25 mouse cellular contexts compared by ENCODE assay signal in genomic region chr12:100509615-100510282, GRCm38 (mm10). TPM values are rescaled to one million over a fixed set of nuclear protein-coding genes. Genes with fewer than 3 reads are reported as not detected.
A peak's percentile ranks its signal among the peaks of the same experiment; 100 is the strongest.
DNase-seq lines count a peak whose midpoint lies in the region; ATAC-seq and TF ChIP-seq lines count a peak whose summit lies in the region.
"Had no signal": no experiment of that assay in that cellular context is flagged by ENCODE, and none has a peak within 500 bp of the region (broad histone marks: within the 10 kb centered on the region; RNA-seq: fewer than 3 reads in every experiment).

No protein-coding gene starts in this region.

- no peak overlapping the region for H3K4me3 ChIP-seq in forebrain, embryonic 10.5 days
- no peak overlapping the region for H3K4me3 ChIP-seq in forebrain, embryonic 13.5 days
- H3K4me3 ChIP-seq in intestine, embryonic 14.5 days (ENCODE audit: low read depth, low read length) = no peak overlapping the region
- H3K4me3 ChIP-seq in intestine, embryonic 15.5 days (replicated peaks) = no peak overlapping the region
- H3K4me3 ChIP-seq in liver, adult 2 months (ENCODE audit: insufficient read depth, low read depth, low read length) = no peak overlapping the region
- H3K4me3 ChIP-seq in liver, embryonic 15.5 days (replicated peaks) = no peak overlapping the region
- H3K4me3 ChIP-seq: layer of hippocampus, adult 2 months; limb, embryonic 13.5 days; stomach, embryonic 15.5 days had no signal

- no peak for TF ChIP-seq CTCF in liver, adult 2 months (IDR thresholded peaks at IDR 0.05; ENCODE audit: low read depth, low read length)

- WGBS in forebrain, embryonic 10.5 days = 90% methylated on average over 9 of the region's 9 CpGs
- WGBS in forebrain, embryonic 13.5 days = 86% methylated on average over 9 of the region's 9 CpGs
- WGBS in intestine, embryonic 14.5 days = 74% methylated on average over 9 of the region's 9 CpGs
- 76% methylated on average over 9 of the region's 9 CpGs for WGBS in intestine, embryonic 15.5 days
- WGBS in liver, adult 2 months = 87% methylated on average over 9 of the region's 9 CpGs
- 68% methylated on average over 9 of the region's 9 CpGs for WGBS in liver, embryonic 15.5 days (ENCODE audit: insufficient replicate concordance)

- DNase-seq in forebrain, embryonic 10.5 days (ENCODE audit: extremely low spot score, low spot score) = no peak
- no peak for DNase-seq in intestine, embryonic 14.5 days (ENCODE audit: low spot score)
- no peak for DNase-seq in liver, adult 2 months (ENCODE audit: extremely low read depth, low read depth, low spot score)
- no peak for DNase-seq in liver
- no peak for DNase-seq in right cerebral cortex, adult 18-20 months
- DNase-seq: adrenal gland, postnatal 25 days; cerebellum, adult 18-20 months; cerebellum, postnatal 25 days; embryo, embryonic 11 days; forebrain, postnatal 0 days; layer of hippocampus, postnatal 36 days; lung, adult 2 months; midbrain, embryonic 14.5 days; right cerebral cortex, postnatal 25 days; thymus, adult 2 months had no signal

- ATAC-seq in forebrain, embryonic 13.5 days = no peak
- 0 out of 2 replicates have a peak, but pooled peaks have one; percentile 19 for ATAC-seq in intestine, embryonic 14.5 days (replicated peaks; ENCODE audit: low FRiP score, low TSS enrichment, low read depth)
- ATAC-seq in intestine, embryonic 15.5 days = no peak
- ATAC-seq in liver, embryonic 15.5 days (ENCODE audit: insufficient read depth) = no peak
- ATAC-seq: activated CD4-positive, CD25-positive, alpha-beta regulatory T cell, adult 4 months; forebrain, postnatal 0 days; intestine, embryonic 16.5 days had no signal

- peaks cover 37% of the 10 kb centered on the region; the same call in 1 of the 2 replicates for H3K79me2 ChIP-seq in liver, adult 2 months (ENCODE audit: control insufficient read depth, insufficient read depth, low read length)

- no peak for TF ChIP-seq POLR2A in liver, adult 2 months (IDR thresholded peaks at IDR 0.05; ENCODE audit: extremely low read depth, insufficient read depth, low read length)

- no peak overlapping the region for H3K9ac ChIP-seq in forebrain, embryonic 13.5 days
- no peak overlapping the region for H3K9ac ChIP-seq in intestine, embryonic 14.5 days (ENCODE audit: low read length)
- no peak overlapping the region for H3K9ac ChIP-seq in intestine, embryonic 15.5 days
- no peak overlapping the region for H3K9ac ChIP-seq in liver, adult 2 months (ENCODE audit: low read depth, low read length)
- no peak overlapping the region for H3K9ac ChIP-seq in liver, embryonic 15.5 days
- H3K9ac ChIP-seq: forebrain, postnatal 0 days; hindbrain, embryonic 14.5 days; limb, embryonic 13.5 days; stomach, embryonic 15.5 days had no signal

- H3K4me1 ChIP-seq in forebrain, embryonic 10.5 days = peaks cover 2% of the 10 kb centered on the region
- 0 out of 2 replicates have a peak, but pooled peaks cover 2% of the 10 kb centered on the region for H3K4me1 ChIP-seq in forebrain, embryonic 13.5 days
- no peaks in the 10 kb centered on the region for H3K4me1 ChIP-seq in intestine, embryonic 14.5 days (replicated peaks; ENCODE audit: control insufficient read depth, insufficient read depth, low read length)
- no peaks in the 10 kb centered on the region for H3K4me1 ChIP-seq in intestine, embryonic 15.5 days (replicated peaks)
- peaks cover 9% of the 10 kb centered on the region; the same call in 1 of the 2 replicates for H3K4me1 ChIP-seq in liver, adult 2 months (ENCODE audit: control insufficient read depth, insufficient read depth, low read length)
- peaks cover 9% of the 10 kb centered on the region for H3K4me1 ChIP-seq in liver, embryonic 15.5 days (replicated peaks)
- H3K4me1 ChIP-seq: stomach, embryonic 15.5 days had no signal

- no peak overlapping the region for H3K4me2 ChIP-seq in forebrain, embryonic 13.5 days
- H3K4me2 ChIP-seq in intestine, embryonic 14.5 days (ENCODE audit: low read length) = no peak overlapping the region
- H3K4me2 ChIP-seq in intestine, embryonic 15.5 days (replicated peaks) = no peak overlapping the region
- no peak overlapping the region for H3K4me2 ChIP-seq in liver, embryonic 15.5 days
- H3K4me2 ChIP-seq: hindbrain, embryonic 14.5 days; limb, embryonic 13.5 days; stomach, embryonic 15.5 days had no signal

- H3K27ac ChIP-seq in forebrain, embryonic 10.5 days = peak overlapping the region; percentile 20; the same call in 1 of the 2 replicates
- no peak overlapping the region for H3K27ac ChIP-seq in forebrain, embryonic 13.5 days
- H3K27ac ChIP-seq in intestine, embryonic 14.5 days (ENCODE audit: low read depth) = no peak overlapping the region
- no peak overlapping the region for H3K27ac ChIP-seq in intestine, embryonic 15.5 days
- peak overlapping the region; percentile 52; the same call in 1 of the 2 replicates for H3K27ac ChIP-seq in liver, adult 2 months (replicated peaks; ENCODE audit: insufficient read depth, low read depth, low read length)
- H3K27ac ChIP-seq in liver, embryonic 15.5 days (replicated peaks) = peak overlapping the region; percentile 48; the same call in 1 of the 2 replicates
- H3K27ac ChIP-seq: hindbrain, embryonic 14.5 days; layer of hippocampus, adult 2 months; limb, embryonic 13.5 days; stomach, embryonic 15.5 days had no signal

- H3K27me3 ChIP-seq in forebrain, embryonic 10.5 days (ENCODE audit: poor library complexity, severe bottlenecking) = no peaks in the 10 kb centered on the region
- H3K27me3 ChIP-seq in forebrain, embryonic 13.5 days = no peaks in the 10 kb centered on the region
- H3K27me3 ChIP-seq in intestine, embryonic 14.5 days (replicated peaks; ENCODE audit: control insufficient read depth, insufficient read depth, low read length) = no peaks in the 10 kb centered on the region
- no peaks in the 10 kb centered on the region for H3K27me3 ChIP-seq in intestine, embryonic 15.5 days (replicated peaks)
- no peaks in the 10 kb centered on the region for H3K27me3 ChIP-seq in liver, adult 2 months (ENCODE audit: control insufficient read depth, insufficient read depth, low read length)
- H3K27me3 ChIP-seq in liver, embryonic 15.5 days = no peaks in the 10 kb centered on the region
- H3K27me3 ChIP-seq: limb, embryonic 13.5 days; stomach, embryonic 15.5 days had no signal

- no peaks in the 10 kb centered on the region for H3K9me3 ChIP-seq in forebrain, embryonic 10.5 days
- no peaks in the 10 kb centered on the region for H3K9me3 ChIP-seq in forebrain, embryonic 13.5 days (replicated peaks)
- H3K9me3 ChIP-seq in intestine, embryonic 14.5 days (ENCODE audit: control insufficient read depth, low read length) = no peaks in the 10 kb centered on the region
- H3K9me3 ChIP-seq in intestine, embryonic 15.5 days = no peaks in the 10 kb centered on the region
- H3K9me3 ChIP-seq in liver, embryonic 15.5 days (replicated peaks) = no peaks in the 10 kb centered on the region
- H3K9me3 ChIP-seq: G1E; stomach, embryonic 15.5 days had no signal

- H3K36me3 ChIP-seq in forebrain, embryonic 10.5 days (replicated peaks) = peaks cover 40% of the 10 kb centered on the region
- peaks cover 21% of the 10 kb centered on the region for H3K36me3 ChIP-seq in forebrain, embryonic 13.5 days (ENCODE audit: poor library complexity, severe bottlenecking)
- no peaks in the 10 kb centered on the region; the same call in 1 of the 2 replicates for H3K36me3 ChIP-seq in intestine, embryonic 14.5 days (ENCODE audit: control insufficient read depth, insufficient read depth, low read length)
- no peaks in the 10 kb centered on the region; the same call in 1 of the 2 replicates for H3K36me3 ChIP-seq in intestine, embryonic 15.5 days
- no peaks in the 10 kb centered on the region for H3K36me3 ChIP-seq in liver, adult 2 months (ENCODE audit: control insufficient read depth, insufficient read depth, low read length)
- no peaks in the 10 kb centered on the region for H3K36me3 ChIP-seq in liver, embryonic 15.5 days (replicated peaks)

RNA-seq across cellular contexts. Expression of gene Ttc7b, which starts 10.9 kb away (rescaled TPM):
- 4.6 and 5.5 TPM in 2 replicates for polyA plus RNA-seq in forebrain, embryonic 10.5 days (2016; fragmentation: Nextera tagmentation; extraction: Ambion mirVana)
- polyA plus RNA-seq in forebrain, embryonic 13.5 days (2015; fragmentation: Nextera tagmentation; extraction: Ambion mirVana) = 4.5 and 4.7 TPM in 2 replicates
- polyA plus RNA-seq in intestine, embryonic 14.5 days (2014; fragmentation: Nextera tagmentation; extraction: Ambion mirVana) = 5.9 TPM in 2 replicates
- polyA plus RNA-seq in intestine, embryonic 15.5 days (2015; fragmentation: Nextera tagmentation; extraction: Ambion mirVana) = 3.4 and 4.0 TPM in 2 replicates
- 7.7 and 10.1 TPM in 2 replicates for total RNA-seq in liver, adult 2 months (2014; rRNA removed)
- polyA plus RNA-seq in liver, adult 2 months (2012; rRNA removed) = 10.7 and 10.9 TPM in 2 replicates
- polyA plus RNA-seq in liver, embryonic 15.5 days (2015; fragmentation: Nextera tagmentation; extraction: Ambion mirVana) = 1.0 and 2.0 TPM in 2 replicates

Comparison
In these comparisons a context has a peak if more than half of its experiments do, and no peak if none do; other contexts are left out.
1. H3K27ac ChIP-seq: peak in forebrain, embryonic 10.5 days (single experiment), liver, adult 2 months (single experiment) and liver, embryonic 15.5 days (single experiment); none in forebrain, embryonic 13.5 days (single experiment), intestine, embryonic 14.5 days (single experiment) and intestine, embryonic 15.5 days (single experiment).